Mouse (Mus musculus): ENCODE data around the gene Nipa2.
"Not testable (repeated sequence)": the region's sequence is repeated elsewhere in the genome, so short reads cannot be mapped to it uniquely, and the experiment has no call there.

Gene Nipa2

GRCm38 (mm10) chr7:55938341-55938740, 23.9 kb downstream of the Nipa2 start:
- DNase-seq (ENCODE audit: low spot score in 2 of 2), result no peak

DNA sequence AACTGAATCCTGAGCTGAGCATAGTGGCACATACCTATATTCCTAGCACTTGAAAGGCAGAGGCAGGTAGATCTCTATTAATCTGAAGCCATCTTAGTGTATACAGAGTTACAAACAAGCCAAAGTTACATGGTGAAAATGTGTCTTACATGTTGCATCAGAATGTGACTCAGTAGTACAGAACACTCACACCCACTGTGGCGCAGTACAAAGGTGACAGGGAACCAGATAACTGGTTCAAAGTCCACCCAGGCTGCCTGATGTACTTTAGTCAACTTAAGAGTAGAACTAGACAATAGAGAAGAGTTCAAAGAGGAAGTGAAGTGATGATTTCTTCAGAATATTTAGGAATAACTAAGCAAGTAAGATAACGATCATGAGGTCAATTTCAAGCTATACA, 27.3 kb downstream of the Nipa2 start:
- DNase-seq (ENCODE audit: low spot score in 2 of 2), result no peak

DNA sequence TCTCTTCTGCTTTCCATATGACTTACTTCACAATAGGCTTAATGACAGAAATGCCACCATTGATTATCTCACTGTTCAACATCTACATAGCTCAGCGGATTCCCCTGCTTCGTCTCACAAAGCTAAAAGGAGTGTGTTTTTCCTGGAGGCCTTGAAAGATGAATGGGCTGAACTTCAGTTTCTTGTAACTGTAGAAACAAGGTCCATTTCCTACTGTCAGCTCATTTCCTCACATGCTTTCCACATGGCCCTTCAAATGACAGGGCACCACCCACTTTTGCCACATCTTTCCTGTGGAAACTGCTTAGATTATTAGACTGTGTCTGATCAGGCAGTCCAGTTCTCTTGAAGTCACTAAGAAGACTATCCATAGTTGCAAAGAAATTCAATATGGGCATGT, 33.6 kb downstream of the Nipa2 start:
- no peak for DNase-seq (ENCODE audit: low spot score in 2 of 2)

DNA sequence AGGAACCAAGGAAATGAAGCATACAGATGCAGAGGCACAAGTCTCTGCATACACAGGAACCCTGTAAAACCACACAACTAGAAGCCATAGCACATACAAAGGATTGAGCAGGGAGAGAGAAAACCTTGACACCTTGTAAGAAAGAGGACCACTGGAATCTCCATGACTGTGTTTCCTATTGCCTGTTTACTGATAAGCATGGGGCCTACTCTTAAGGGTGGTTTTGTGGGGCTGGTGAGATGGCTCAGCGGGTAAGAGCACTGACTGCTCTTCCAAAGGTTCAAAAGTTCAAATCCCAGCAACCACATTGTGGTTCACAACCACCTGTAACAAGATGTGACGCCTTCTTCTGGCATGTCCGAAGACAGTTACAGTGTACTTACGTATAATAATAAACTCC, 35.0 kb downstream of the Nipa2 start:
- no peak for DNase-seq (ENCODE audit: low spot score in 2 of 2)

DNA sequence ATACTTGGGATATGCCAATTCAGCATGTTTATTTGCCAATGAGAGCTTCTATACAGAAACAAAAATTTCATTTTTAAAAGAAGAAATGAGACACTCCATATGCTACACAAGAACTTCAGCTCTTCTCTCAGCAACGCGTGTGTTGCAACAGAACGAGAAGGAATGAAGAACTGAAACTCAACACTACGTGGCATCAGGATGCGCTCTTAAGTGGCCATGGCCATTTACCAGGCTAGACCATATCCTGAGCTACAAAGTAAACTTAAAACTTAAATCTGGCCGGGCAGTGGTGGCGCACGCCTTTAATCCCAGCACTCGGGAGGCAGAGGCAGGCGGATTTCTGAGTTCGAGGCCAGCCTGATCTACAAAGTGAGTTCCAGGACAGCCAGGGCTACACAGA, 43.9 kb downstream of the Nipa2 start:
- not testable (repeated sequence) for DNase-seq (ENCODE audit: low spot score in 2 of 2)

GRCm38 (mm10) chr7:55912118-55912517, 50.2 kb downstream of the Nipa2 start:
- DNase-seq (ENCODE audit: low spot score in 2 of 2), result no peak

DNA sequence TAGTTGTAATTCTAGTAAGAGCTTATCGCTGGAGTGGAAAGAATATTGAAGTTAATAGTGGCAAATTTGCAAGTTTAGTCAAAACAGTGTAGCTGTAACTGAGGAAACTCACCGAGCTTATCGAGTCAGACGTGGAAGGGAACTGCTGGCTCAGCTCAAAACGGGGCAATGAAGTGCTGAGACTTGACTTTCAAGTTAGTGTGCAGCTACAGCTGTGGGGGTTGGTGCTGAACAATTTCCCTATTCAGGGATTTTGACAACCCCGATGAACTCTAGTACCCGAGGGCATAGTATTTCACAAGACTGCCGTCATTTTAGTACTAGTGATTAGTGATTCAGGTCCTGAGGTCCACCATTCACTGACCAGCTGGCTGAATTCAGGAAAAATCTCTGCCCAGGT, 50.9 kb downstream of the Nipa2 start:
- DNase-seq (ENCODE audit: low spot score in 2 of 2), result peak; percentile 39 to 58

- no peak for DNase-seq (ENCODE audit: low spot score in 2 of 2)
Measured at GRCm38 (mm10) chr7:55910356-55910755, 51.9 kb downstream of the Nipa2 start.

- DNase-seq (ENCODE audit: low spot score in 2 of 2), result peak in 1 of 2 experiments; percentile 12
Measured at GRCm38 (mm10) chr7:55909519-55909918, 52.8 kb downstream of the Nipa2 start.

GRCm38 (mm10) chr7:55905449-55905848, 56.8 kb downstream of the Nipa2 start:
- DNase-seq (ENCODE audit: low spot score in 2 of 2), result no peak

- no peak for DNase-seq (ENCODE audit: low spot score in 2 of 2)
Measured at GRCm38 (mm10) chr7:55903766-55904165, 58.5 kb downstream of the Nipa2 start.

- peak in 1 of 2 experiments; percentile 27 for DNase-seq (ENCODE audit: low spot score in 2 of 2)
Measured at GRCm38 (mm10) chr7:55891797-55892196, 70.5 kb downstream of the Nipa2 start.

DNA sequence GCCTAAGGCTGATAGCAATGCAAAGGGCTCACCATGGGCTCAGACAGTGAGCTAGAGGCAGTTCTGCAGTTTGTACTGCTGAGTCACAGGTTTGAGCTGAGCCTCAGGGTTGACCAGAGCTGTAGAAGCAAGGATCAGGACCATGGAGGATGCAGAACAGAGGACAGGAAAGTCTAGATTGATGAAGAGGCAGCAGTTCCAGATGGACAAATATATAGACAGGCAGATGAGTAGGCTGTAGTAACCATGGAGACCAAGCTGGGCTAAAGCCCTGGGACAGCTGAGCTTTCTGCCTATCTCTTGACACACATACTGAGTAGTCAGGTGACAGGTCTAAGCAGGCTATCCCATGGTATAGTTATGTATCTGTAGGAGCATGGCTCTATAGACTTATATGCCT, 71.5 kb downstream of the Nipa2 start:
- DNase-seq (ENCODE audit: low spot score in 2 of 2), result no peak

GRCm38 (mm10) chr7:55889996-55890395, 72.3 kb downstream of the Nipa2 start:
- DNase-seq (ENCODE audit: low spot score in 2 of 2), result no peak

GRCm38 (mm10) chr7:55888603-55889002, 73.7 kb downstream of the Nipa2 start:
- no peak for DNase-seq (ENCODE audit: low spot score in 2 of 2)
